Mouse (Mus musculus) lung, adult 2 months (tissue): ENCODE measurements around the gene Cxcl15. TPM values are rescaled to one million over a fixed set of nuclear protein-coding genes. Genes with fewer than 3 reads are reported as not detected.
A peak's percentile ranks its signal among the peaks of the same experiment; 100 is the strongest.

Experiments
- DNase-seq: peaks from one replicate; pipeline ENCODE4 v3.0.0; 2022
- H3K4me1 ChIP-seq: fragments of 200-500 bp; 2 replicates; pipeline ENCODE4 v1.6.1; 2011; ENCODE audit warnings: low read length; ENCODE audit not compliant: control insufficient read depth, insufficient read depth
- H3K4me3 ChIP-seq: fragments of 200-500 bp; replicated peaks from 2 replicates; pipeline ENCODE3; 2011; ENCODE audit warnings: low read depth, mild to moderate bottlenecking, control low read depth, low read length; ENCODE audit errors: extremely low read depth
- CTCF ChIP-seq: fragments of 200-500 bp; IDR thresholded peaks from 2 replicates; pipeline ENCODE4 v1.5.1; 2011; ENCODE audit warnings: mild to moderate bottlenecking, low read length, control low read depth; ENCODE audit not compliant: insufficient read depth
- POLR2A ChIP-seq: fragments of 200-500 bp; IDR thresholded peaks from 2 replicates; pipeline ENCODE4 v1.6.1; 2011; ENCODE audit warnings: low read depth, mild to moderate bottlenecking, control low read depth, low read length, borderline replicate concordance; ENCODE audit errors: extremely low read depth
- WGBS: fragments of 180-500 bp; shearing (Covaris S2); methylation state at CpG from one replicate; pipeline ENCODE4 v1.1.7; 2018; 5-methylcytosine and 5-hydroxymethylcytosine counted together
- polyA plus RNA-seq: library from polyadenylated mRNA; depleted of rRNA; stranded (reverse); fragments of >200 nt; gene quantifications from 2 replicates; pipeline ENCODE4 v1.2.3, GENCODE M21; 2012; rRNA removed

Gene Cxcl15
- polyA plus RNA-seq = 247 and 423 TPM in 2 replicates

DNA sequence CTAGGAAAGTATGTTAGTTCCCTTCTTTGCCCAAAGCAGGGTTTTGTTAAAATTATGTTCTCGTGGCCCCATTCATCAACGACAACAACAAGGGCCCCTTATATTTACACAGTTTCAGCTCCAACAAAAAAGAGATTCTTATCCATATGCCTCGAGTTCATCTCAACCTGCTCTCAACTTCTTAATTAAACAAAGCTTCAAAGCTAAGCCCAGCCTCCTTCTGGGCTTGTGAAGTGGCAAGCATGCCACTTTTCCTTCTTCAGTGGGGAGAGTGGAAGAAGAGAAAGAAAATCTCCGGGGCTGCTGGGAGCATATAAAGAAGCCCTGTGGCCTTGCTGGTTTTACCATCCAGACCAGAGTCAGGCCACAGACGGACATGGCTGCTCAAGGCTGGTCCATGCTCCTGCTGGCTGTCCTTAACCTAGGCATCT is at the start of gene Cxcl15:
Gene Cxcl15 (plus strand): TSS at position 340 of the 431 bp plus-strand sequence.
- 44% methylated on average over 5 of the region's 5 CpGs for WGBS
- Histone ChIP-seq H3K4me1 (peaks cover 2% of the 10 kb centered on the region; the same call in 1 of the 2 replicates), H3K4me3 (peak within 1 kb of the TSS; percentile 68)
- TF ChIP-seq CTCF (no peak), POLR2A (peak; percentile 86; the same call in 1 of the 2 replicates)
- DNase-seq = peak; percentile 57

DNA sequence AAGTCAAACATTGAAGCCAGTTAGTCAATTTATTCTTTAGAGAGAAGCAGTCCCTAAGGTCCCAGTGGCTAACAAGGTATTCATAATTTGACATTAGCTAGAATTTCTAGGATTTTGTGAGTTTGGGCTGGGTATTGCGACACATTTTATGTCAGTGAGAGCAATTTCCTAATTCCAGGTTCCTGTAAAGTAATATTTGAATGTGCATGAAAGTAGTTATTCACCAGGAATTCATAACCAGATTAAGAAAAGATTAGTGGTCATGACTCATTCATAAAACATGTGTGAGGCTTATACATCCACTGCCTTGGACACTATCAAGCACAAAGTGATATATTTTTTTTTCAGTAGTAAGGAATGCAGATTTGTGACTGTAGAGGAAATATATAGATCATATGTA is 40.4 kb upstream of the Cxcl15 start:
- no peak for DNase-seq
- Histone ChIP-seq H3K4me1 (peaks cover 1% of the 10 kb centered on the region; the same call in 1 of the 2 replicates), H3K4me3 (no peak overlapping the region)
- no peak for TF ChIP-seq POLR2A
- WGBS = 82% methylated on average over 1 of the region's 1 CpGs

DNA sequence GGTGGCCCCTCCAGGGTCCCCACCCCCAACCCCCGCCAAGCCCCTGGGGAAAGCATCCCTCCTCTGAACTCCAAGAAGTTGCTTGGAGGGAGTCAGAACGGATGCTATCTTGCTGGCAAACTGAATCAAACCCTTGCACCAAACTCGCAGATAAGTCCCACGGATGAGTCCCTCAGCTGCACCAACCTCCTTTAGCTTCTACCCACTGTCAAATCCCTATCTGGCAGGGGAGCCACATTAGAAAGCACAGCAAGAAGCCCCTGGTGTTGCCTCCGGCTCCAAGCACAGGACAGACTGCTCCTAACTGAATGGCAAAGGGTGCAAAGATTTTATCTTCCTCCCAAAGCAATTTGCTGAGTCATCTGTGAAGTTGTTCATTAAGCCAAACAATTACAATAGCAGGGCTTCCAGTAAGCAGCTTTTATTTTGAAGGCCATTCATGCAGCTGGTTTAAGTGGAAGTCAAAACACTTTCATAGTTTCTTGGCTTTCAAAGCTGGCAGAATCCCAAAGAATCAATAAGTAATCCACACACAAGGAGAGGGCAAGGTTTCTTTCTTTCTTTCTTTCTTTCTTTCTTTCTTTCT is 36.2 kb upstream of the Cxcl15 start:
- DNase-seq = peak; percentile 23
- WGBS = 44% methylated on average over 5 of the region's 5 CpGs
- no peak overlapping the region for H3K4me3 ChIP-seq
- peaks cover 3% of the 10 kb centered on the region; the same call in 1 of the 2 replicates for H3K4me1 ChIP-seq
- no peak for TF ChIP-seq CTCF
- TF ChIP-seq POLR2A = no peak

DNA sequence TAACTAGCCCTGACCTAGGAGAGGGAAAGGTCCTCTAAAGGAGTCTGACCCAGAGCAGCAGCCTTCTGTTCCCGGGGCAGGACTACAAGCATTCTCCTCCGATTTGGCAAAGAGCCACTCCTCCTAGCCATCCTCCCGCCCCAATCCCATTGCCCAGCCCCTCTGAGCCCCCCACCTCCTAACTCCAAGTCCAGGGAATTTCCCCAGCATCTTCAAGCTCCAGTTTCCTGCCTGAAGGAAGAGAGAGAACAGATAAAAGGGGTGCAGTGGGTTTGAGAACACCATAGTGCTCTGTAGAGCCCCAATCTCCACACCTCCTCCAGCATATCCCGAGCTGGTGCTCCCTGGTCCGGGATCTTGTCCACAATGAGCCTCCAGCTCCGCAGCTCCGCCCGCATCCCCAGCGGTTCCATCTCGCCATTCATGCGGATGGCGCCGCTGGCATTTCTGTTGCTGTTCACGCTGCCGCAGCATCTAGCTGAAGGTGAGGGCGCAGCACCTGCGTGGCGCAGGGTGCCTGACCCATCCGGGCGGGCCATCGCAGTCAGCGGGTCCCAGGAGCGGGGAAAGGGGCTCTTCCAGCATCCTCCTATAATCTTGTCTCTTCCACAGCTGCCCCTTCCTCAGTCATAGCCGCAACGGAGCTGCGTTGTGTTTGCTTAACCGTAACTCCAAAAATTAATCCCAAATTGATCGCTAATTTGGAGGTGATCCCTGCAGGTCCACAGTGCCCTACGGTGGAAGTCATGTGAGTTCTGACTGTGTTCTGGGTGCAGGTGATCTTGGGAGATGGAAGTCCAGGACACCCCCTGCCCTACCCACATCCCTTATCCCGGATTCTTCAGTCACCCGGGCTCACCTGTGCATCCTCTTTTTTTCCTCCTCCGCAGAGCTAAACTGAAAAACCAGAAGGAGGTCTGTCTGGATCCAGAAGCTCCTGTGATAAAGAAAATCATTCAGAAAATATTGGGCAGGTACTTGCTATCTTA is 35.0 kb upstream of the Cxcl15 start, which contains the start of gene Cxcl5:
Gene Cxcl5 (plus strand): TSS at position 284 of the 989 bp plus-strand sequence.
- Histone ChIP-seq H3K4me1 (peaks cover 3% of the 10 kb centered on the region; the same call in 1 of the 2 replicates), H3K4me3 (peak within 1 kb of the TSS; percentile 13)
- WGBS = 6% methylated on average over 32 of the region's 32 CpGs
- TF ChIP-seq CTCF (no peak), POLR2A (no peak)
- peak; percentile 28 for DNase-seq

DNA sequence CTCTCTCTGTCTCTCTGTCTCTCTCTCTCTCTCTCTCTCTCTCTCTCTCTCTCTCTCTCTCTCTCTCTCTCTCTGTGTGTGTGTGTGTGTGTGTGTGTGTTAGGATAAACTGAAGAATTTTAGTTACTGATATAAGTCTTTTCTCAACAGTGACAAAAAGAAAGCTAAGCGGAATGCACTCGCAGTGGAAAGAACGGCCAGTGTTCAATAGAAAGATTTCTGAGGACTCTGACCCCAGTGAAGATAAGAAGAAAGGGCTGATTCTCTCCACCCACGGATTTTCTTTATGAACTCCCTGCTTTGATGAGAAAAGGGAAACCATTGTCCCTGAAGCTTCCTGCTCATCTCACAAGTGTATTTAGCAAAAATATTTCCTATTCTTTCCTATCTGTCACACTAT is 34.0 kb upstream of the Cxcl15 start:
- 57% methylated on average over 4 of the region's 4 CpGs for WGBS
- no peak overlapping the region for H3K4me3 ChIP-seq
- no peak for TF ChIP-seq CTCF
- TF ChIP-seq POLR2A = no peak
- peaks cover 3% of the 10 kb centered on the region; the same call in 1 of the 2 replicates for H3K4me1 ChIP-seq
- DNase-seq = no peak

DNA sequence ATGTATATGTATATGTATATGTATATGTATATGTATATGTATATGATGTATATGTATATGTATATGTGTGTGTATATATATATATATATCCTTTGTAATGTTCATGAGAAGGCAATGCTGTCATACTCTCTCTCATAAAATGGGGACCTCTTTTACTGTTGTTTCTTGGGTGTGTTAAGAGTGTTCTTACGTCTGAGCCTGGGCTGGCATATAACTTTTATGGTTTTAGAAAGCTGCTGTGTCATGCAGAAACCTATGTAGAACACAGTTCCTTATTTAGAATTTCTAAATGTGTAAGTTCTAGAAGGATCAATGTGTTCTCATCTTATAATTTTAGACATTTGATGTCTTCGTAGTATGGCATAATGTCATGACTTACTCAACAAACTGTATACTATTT is 33.5 kb upstream of the Cxcl15 start:
- WGBS = 91% methylated on average over 2 of the region's 2 CpGs
- H3K4me1 ChIP-seq = peaks cover 3% of the 10 kb centered on the region; the same call in 1 of the 2 replicates
- DNase-seq = no peak
- TF ChIP-seq POLR2A (no peak), CTCF (no peak)
- no peak overlapping the region for H3K4me3 ChIP-seq

DNA sequence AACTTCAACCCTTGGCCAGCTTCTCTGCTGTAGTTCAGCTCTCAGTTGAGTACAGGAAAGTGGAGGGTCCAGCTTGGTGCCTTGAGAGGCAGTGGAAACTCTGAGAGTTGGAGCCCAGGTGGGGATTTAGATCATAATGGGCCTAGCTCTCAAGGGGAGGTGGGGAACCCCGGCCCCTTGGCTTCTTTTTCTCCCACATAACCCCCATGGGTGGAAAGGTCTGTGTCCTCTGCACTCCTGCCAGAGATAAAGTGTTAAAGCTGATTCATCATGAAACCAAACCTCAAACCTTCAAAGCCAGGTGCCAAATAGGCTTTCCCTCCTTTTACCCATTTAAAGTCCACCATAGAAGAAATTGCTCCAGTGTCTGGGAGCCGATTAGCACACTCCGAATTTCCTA is 32.5 kb upstream of the Cxcl15 start:
- WGBS = 83% methylated on average over 3 of the region's 3 CpGs
- H3K4me3 ChIP-seq = no peak overlapping the region
- no peak for DNase-seq
- TF ChIP-seq POLR2A = no peak
- no peak for TF ChIP-seq CTCF
- H3K4me1 ChIP-seq = peaks cover 3% of the 10 kb centered on the region; the same call in 1 of the 2 replicates

DNA sequence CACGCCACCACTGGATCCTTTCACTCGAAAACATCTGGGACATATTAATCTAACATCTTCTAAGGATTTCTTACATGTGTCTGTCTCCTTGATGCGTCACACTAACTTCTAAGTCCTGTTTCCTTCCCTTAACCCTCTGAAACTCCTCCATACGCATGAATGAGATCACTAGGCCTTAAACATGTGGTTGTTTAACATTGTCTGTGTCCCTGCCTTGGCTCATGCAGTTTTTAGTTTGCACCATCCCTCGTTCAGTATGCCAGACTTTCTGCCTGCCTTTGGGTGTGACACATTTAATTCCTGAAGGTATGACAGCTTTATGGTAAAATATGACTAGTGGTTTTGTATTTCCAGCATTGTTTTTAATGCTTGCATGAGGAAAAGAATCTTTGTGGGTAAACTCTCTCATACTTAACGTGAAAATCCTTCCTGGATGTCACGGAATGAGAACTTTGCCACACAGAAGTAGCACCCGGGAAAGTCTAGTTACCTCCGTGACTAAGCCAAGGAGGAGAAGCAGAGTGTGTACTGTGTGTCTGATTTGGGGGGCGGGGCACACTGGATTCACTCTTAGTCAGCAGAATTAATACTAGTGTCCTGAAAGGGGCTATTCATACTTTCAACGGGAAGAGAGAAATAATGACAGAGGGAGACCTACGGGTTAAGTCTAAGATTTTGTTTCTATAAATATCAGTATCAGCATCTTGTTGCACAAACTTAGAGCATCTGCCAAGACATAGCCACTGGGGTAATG is 30.2 kb upstream of the Cxcl15 start:
- Histone ChIP-seq H3K4me1 (peaks cover under 1% of the 10 kb centered on the region; the same call in 1 of the 2 replicates), H3K4me3 (no peak overlapping the region)
- WGBS = 71% methylated on average over 12 of the region's 12 CpGs
- no peak for DNase-seq
- TF ChIP-seq CTCF (no peak), POLR2A (no peak)

DNA sequence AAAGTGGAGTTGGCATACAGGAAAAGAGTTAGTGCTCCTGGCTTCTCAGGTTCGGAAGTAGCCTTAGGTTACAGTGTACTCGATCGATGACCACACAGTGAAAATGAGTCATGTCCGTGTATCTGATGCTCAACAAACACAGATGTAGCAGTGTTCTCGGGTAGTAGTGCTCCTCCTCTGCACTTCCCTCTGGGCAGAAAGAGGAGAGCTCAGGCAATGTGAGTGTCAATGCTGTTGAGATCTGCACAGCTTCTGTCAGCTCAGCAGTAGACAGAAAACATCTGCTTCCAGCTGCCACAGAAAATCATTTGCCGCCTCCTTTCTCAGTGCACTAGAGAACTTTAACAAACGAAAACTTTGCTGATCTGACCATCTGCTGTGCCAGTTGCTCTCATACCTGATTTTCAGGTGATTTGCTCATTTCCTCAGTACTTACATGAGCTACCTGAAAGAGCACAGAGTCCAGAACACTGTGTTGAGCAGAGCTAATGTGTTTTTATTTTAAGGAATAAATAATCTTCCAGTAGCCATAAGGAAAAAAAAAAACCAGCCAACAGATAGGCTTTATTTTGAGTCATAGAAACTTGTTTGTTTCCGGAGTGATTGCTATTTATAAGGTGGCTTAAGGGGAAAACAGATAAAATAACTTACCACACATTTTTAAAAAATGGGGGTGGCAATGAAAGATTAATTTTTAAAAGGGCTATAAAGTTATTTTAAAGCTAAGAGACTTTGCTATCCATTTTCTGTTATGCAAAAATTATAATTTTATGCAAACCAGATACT is 28.3 kb upstream of the Cxcl15 start:
- WGBS = 46% methylated on average over 8 of the region's 8 CpGs
- Histone ChIP-seq H3K4me3 (no peak overlapping the region), H3K4me1 (no peaks in the 10 kb centered on the region)
- no peak for DNase-seq
- TF ChIP-seq POLR2A (no peak), CTCF (no peak)
